Mouse (Mus musculus) B cell, adult 67 days (primary cell): ENCODE data around the gene Phf11d. TPM values are rescaled to one million over a fixed set of nuclear protein-coding genes. Genes with fewer than 3 reads are reported as not detected.

Experiments
- total RNA-seq, 2 experiments: library from RNA; stranded (reverse); gene quantifications; 4 replicates each; pipeline ENCODE4 v1.2.4; 2023

Phf11d gene
- total RNA-seq, result 10 to 100 TPM in 1 of 2 experiments, 1 to 10 TPM in 1; 8.2 to 11.2 TPM

DNA sequence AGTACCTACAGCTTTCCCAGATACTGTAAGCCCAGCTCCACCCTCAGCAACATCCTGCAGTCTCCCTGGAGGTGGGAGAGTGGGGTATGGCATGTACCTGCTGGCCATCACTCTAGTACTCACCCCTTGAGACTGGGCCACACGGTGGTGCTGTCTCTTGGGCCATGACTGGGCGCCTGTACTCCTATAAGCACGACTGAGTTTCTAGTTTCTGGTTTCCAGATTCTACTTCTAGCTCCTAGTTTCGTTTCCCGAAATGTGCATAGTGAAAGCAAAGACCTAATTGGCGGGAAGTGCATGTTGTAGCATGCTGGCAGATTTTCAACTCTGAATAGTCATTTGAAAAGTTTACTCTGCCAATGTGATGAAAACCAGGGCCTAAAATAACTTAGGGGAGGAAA is at the start of gene Phf11d:
Gene Phf11d, minus strand, starts transcription at position 227 of the 401 bp plus-strand sequence.

DNA sequence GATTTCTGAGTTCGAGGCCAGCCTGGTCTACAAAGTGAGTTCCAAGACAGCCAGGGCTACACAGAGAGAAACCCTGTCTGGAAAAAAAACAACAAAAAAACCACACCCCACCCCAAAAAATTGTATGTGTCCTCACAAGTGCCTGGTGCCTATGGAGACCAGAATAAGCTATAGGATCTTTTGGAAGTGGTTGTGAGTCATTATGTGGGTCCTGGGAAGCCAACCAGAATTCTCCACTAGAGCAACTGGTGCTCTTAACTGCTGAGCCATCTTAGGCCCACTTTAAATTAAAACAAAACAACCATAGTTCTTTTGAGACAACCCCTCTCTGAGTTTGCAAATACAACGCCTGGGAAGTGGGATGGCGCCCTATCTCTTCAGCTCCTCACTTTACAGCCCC is 30.0 kb upstream of the Phf11d start, which contains the start of gene Phf11c:
Gene Phf11c, minus strand, starts transcription at position 101 of the 400 bp plus-strand sequence.

DNA sequence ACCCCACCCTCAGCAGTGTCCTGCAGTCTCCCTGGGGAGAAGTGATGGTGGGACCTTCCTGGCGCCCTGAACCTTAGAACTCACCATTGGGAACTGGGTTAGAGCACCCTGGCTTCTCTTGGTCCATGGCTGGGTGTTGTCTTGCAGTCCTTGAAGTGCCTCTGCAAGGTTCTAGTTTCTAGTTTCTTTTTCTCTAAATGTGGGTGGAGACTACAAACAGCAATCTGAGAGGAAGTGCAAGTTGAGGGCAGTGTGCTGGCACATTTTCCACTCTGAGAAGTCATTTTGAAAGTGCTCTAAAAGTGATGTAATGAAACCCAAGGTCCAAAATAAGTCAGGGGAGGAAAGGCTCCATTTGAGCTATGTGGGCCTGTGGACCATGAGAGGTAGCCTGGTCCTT is 24.1 kb downstream of the Phf11d start, which contains the start of gene Phf11b:
Gene Phf11b, minus strand, starts transcription at position 163 of the 400 bp plus-strand sequence.

Other genes with a start within 250 kb of the Phf11d start
- gene 1700129C05Rik, start 222.6 kb downstream of the Phf11d start, total RNA-seq, result not detected
- not detected for gene Gm5142, start 186.7 kb downstream of the Phf11d start, total RNA-seq
- 10 to 100 TPM; 32.5 to 36.2 TPM for gene Rcbtb1, start 164.3 kb downstream of the Phf11d start, total RNA-seq
- 1 to 10 TPM; 1.6 to 3.9 TPM for gene Gm6904, start 105.3 kb downstream of the Phf11d start, total RNA-seq
- 1 to 10 TPM; 3.7 to 8.0 TPM for gene Phf11a, start 67.9 kb downstream of the Phf11d start, total RNA-seq
- gene Phf11b, start 24.1 kb downstream of the Phf11d start, total RNA-seq, result 10 to 100 TPM; 34.1 to 47.2 TPM
- 1 to 10 TPM; 4.3 to 8.0 TPM for gene Phf11c, start 29.9 kb upstream of the Phf11d start, total RNA-seq
- 10 to 100 TPM; 62.7 to 66.0 TPM for gene Setdb2, start 75.4 kb upstream of the Phf11d start, total RNA-seq
- 10 to 100 TPM; 36.9 to 53.7 TPM for gene Cab39l, start 75.5 kb upstream of the Phf11d start, total RNA-seq
- 10 to 100 TPM; 34.9 to 44.5 TPM for gene Cdadc1, start 232.5 kb upstream of the Phf11d start, total RNA-seq